Mouse (Mus musculus): ENCODE data around the gene Hs2st1.

Hs2st1 gene

DNA sequence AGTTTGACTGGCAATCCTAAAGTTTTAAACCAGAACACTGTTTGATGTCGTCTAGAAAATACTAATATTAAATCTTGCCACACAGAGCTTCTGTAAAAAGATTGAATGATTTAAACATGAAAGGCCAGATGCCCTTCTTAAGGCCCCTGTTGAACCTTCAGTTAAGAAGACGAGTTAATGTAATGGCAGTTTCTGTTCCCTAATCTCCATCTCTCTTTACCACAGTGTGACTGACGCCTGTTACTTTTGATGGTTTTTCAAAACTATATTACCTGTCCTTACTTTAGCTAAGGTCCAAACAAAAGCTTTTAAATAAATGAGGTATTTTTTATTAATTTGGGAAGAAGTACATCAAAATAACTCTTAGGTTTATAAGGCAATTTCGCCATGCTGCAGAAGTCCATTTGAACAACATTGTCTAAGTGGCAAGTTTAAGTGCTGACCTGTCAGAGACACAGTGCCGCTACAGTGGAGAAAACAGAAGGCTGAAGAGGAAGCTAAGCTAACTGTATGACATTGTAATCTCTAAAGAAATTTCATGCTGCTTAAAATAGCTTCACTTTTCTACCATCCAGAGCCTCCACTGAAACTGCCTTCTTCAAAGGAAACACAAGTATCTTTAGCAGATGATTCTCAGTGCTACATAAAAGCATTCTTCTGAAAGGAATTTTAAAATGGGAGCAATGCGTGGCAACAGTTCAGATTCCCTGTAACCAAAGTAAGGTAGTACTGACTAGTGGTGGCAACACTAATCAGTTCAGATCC lies 15.0 kb upstream of the Hs2st1 start:
- DNase-seq, result no peak

DNA sequence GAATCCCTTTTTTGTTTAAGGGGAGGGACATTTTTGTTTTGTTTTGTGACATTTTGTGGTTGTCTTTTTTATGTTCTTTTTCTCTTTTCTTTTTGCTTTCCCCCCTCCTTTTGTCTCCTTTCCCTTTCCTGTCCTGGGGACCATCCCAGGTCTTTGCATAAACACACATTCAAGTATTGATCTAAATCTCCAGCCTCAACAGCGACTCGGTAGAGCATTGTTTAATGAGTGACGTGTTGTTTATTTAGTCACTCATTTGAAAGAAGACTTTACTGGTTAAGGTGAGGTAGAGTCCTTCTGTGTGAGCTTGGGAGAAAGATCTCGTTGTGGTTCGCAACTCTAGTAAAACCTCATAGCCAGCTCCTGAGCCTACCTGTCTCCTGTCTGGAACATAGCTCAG lies 13.8 kb upstream of the Hs2st1 start:
- DNase-seq, result no peak

DNA sequence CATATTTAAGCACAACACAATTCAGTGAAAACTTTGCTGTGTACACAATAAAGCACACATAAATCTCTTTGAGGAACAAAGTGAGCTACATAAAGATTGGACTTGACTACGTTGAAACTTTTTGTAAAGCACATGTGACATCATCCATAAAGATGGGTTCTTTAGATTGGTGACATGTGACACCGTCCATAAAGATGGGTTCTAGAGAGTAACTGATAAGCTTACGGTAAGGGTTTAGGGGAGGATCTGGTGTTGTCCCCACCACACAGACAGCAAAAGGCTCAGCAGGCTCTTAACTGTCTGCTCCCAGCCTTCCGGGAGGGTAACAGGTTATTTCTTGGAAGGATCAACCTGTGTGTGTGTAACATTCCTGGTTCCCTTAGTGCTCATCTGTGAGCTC lies 12.3 kb upstream of the Hs2st1 start:
- DNase-seq, result no peak

DNA sequence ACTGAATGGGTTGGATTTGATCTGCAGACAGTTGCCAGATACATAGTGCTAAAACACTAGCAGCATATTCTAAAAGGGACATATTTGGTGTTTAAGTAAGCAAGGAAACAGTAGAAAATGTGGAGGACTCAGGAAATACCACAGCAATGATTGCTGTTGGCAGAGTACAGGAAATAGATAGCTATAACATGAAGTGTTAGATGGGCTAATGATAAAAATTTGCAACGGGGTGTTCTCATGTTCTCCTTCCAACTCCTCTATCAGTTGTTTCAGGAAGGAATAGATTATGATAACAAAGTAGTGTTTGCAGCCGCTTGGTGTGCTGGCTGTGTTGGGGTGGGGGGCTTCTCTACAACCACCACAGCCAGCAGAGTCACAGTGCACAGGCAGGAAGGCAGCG lies 11.9 kb upstream of the Hs2st1 start:
- no peak for DNase-seq

DNA sequence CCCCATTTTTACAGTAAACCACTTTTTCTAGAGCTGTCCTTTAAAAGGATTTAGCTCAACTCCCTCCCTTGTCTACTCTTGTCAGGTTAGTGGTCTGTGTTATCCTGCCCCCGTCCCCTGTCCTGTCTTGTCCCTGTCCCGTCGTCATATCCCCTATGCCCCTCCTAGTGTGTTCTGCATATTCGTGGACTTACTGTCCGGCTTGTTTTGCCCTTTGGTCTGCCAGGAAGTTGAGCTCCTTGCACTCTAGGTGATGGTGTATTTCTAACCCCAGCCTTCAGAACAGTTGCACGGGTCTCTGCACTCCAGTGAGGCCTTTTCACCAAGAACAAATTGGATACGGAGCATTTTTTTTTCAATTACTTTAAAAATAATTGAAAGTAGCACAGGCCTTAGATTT lies 10.3 kb upstream of the Hs2st1 start:
- no peak for DNase-seq

DNA sequence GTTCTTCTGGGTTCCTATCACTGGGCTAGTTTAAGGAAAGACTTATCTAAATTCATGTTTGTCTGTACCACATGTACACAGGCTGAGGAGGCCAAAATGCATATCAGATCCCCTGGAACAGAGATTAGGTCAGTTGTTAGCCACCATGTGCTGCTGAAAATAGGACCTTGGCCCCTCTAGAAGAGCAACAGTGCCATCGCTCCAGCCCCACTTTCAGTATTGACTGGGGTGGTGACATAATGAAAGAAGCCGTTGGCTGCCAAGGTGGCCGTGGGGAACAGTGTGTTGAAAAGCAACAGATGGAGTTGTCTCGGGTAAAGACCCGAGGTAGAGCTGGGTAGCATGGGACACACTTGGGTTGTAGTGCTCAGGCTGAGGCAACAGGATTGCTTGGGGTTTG lies 9.8 kb upstream of the Hs2st1 start:
- DNase-seq, result no peak

DNA sequence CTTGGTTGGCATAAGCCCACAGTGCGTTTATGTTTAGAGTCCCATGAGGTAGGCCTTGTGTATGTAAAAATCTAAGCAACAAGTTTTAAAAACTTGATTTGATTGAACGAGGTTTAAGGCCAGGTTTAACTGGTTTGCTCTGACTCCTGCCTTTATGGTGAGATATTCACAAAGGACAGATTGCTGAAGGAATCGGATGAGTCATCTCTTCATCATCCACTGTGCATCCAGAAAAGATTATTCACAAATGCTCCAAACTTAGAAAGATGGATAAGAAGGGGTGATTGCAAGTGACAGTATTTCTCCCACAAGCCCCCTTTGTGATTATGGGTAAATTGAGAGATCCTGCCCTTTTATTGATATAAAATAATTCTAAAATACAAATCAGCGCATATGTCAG lies 8.9 kb upstream of the Hs2st1 start:
- no peak for DNase-seq

DNA sequence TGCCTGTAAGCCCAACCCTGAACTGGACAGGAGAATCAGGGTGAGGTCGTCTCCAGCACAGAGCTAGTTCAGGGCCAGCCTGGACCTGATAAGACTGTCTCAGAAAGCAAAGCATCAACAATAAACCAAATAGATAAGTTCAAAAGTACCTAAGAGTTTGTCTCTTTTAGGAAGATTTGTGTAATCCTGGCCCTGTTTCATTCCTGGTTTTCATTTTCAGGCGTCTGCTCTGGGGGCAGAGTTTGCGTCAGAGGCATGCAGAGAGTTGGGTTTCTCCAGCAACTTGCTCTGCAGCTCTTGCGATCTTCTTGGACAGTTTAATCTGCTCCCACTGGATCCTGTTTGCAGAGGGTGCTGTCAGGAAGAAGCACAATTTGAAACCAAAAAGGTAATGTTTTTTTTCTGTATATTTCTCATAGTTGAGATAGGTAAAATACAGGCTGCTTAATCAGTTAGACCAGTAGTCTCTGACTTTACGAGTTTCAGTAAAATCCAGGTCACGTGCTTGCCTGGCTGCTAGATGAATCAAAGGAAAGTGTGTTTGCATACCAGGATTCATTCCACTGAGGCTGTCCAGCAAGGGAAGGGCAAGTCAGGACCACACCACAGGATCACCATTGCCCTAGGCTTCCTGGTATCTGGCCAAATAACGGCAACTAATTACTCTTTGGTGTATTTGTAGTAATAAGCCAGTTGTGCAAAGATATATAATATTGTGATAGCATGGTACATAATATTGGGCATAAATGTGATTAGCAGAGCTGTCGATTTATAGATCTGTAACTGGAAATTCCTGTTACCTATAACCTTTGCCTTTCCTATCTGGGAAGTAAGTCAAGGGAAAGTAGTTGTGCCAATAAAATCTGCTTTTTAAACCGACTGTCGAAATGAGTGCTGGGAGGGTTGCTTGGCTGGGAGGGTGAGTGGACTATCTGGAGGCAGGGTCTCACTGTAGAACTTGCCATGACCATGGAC lies 7.7 kb upstream of the Hs2st1 start:
- DNase-seq, result no peak

DNA sequence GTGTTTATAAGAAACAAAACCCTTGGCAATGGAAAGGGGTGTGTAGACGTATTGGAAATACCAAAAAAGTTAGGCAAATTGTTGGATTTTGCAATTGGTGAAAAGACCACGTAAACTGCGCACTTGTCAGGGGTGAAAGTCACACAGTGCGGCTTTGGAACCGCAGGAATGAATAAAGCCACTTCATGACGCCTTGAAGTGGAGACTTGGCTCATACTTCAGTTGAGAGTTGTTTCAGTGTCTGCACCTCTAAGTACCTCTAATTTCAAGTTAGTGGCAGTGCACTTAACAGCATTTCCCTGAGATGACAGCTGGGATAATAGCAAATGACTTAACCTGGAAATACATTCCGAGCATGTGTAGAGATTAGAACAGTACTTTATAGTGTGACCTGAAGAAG lies 4.3 kb upstream of the Hs2st1 start:
- no peak for DNase-seq

DNA sequence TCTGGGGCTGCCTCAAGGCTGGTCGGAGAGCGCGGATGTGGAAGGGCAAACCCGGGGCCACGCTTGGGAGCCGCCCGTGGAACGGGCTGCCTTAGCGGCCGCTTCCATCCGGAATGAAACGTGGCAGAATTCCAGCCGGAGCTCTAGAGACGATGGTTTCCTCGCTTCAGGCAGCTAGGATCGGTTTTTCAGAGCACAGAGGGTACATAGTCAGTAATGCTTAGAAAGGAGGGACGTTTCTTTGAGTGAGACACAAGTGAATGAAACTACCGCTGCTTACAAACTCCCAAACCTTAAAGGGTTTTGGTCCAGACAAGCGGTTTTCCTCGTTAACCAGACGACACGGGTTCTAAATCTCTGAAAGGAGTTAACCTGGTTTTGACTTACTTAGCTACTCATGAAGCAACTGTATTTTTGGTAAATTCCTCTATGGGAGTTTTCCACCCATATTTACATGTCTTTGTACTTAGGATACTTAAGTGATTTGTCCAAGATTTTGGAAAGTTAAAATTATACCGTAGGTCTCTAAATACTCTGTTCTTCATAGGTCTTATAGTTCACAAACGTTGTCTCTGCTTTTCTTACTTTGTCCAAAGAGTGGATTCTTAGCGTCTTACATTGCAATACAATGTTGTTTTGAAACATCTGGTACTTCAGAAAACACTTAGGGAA lies 971 bp upstream of the Hs2st1 start:
- DNase-seq, result no peak

DNA sequence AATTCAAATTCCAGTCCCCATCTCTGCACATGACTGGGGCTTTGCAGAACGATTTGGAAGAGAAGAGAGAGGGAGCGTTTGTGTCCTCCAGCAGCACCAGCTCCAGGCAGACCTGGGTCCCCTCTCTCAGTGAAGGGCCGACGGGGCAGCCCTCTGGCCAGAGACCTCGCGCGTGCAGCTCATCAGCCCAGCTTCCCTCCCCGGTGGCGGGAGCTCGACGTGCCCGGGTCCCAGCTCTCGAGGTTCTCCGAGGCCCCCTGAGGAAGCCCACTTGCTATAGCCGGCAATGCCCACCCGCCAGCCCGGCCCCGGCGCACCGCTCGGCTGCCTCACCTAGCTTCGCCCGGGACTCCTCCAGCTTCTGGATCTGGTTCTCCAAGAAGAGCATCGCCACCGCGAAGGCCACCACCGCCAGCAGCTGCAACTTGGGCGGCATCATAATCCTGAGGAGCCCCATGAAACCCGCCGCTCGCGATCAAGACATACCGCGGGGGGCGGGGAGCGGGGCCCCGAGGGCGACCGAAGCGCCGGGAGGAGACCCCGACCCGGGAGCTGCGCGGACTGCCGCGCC lies 495 bp downstream of the Hs2st1 start:
- no peak for DNase-seq

DNA sequence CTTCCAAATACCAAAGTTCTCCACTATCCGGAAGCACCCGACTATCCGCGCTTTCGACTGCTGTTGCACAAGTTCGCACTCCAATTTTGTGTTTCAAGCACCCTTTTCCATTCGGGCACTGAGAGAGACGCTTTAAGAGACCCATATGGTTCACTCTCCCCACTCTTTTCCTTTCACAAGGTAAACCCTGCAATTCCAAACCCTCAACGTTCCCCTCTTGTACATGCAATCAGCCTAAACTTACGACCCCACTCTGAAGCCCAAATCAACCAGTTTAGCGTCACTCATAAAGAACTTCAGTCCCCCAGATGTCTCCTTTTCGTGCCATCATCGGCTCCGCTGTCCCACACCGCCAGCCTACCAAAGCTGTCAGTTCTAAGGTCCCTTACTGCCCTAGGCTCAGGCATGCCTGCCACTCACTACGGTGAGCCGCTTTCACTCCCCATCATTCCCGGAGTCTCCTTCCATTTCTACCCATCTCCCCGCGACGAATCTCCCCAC lies 1.1 kb downstream of the Hs2st1 start:
- no peak for DNase-seq

DNA sequence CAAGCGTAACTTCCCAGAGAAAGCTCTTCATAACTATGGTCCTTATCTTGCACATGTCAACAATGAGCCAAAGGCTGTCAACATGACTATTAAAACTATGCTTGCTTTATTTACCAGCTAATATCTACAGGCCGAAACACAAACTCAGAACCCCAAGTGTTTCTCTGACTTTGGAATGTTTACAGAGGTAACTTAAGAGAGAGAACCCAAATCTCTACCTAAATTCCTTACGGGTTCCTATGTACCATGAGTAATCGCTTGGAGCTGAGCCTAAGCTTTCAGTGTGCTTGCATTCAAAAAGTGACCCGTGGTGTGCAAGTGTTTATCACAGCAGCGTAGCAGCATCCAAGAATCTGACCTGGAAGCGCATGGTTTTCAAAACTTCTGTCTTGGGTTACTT lies 4.8 kb downstream of the Hs2st1 start:
- no peak for DNase-seq

DNA sequence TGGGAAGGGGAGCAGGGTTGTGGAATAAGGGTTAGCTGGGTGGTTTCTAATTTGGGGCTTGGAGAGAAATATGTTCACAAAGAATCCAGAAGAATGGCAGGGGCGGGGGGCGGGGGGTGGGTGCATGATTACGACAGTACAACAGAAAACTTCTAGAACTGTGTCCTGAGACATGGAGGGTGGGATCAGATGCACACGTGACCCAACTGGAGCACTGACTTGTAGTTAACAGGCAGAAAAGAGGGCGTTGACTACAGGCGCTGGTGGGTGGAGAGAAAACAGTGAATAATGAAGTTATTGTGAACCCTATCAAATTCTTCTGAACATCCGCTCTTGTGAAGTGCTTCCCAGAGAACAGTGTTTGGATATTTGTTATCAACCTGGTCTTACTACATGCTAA lies 6.1 kb downstream of the Hs2st1 start:
- DNase-seq, result no peak

DNA sequence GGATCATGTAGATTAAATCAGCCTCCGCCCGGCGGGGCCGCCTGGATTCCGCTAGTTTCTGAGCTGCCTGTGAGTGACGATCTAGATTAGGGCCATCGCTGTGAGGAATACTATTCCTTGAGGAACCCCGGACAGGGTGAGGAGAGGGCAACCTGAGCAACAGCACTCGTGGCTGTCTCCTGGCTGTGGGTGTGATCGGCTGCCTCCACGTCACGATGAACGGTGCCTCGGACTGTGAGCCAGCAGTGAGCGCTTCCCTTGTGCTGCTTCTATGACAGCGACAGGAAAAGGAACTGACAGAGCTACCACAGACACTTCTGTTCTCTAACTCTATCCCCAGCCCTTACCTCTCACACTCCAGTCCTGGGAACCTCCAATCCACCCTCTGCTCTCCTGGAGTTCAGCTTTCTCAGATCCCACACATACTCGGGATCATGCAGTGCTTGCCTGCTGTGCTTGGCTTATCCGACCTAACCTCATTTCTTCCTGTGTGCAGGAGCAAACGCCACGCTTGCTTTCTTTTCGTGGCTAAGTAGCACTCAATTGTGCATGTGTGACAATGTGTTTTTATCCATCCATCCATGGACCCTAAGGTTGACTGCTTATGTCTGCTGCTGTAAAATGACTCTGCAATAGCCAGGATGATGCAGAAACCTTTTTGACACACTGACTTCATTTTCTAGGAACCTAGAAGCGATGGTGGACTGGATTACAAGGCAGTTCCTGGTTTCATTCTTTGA lies 8.3 kb downstream of the Hs2st1 start:
- no peak for DNase-seq

DNA sequence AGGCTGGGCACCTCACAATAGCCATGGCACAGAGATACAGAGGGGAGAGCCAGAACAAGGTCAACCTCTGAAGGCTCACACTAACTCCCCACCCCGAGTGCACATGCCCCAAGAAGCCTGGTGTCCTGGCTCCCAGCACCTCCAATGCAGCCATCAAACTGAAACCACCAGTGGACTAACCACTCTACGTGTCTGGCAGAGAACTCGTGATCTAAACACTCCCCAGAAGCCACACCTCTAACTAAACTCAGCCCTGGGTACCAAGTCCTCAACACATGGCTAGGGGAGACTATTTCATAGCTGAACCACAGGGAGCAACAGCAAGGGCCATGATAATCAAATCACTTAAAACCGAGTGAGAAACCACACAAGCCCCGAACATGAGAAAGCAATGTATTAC lies 11.7 kb downstream of the Hs2st1 start:
- DNase-seq, result no peak

DNA sequence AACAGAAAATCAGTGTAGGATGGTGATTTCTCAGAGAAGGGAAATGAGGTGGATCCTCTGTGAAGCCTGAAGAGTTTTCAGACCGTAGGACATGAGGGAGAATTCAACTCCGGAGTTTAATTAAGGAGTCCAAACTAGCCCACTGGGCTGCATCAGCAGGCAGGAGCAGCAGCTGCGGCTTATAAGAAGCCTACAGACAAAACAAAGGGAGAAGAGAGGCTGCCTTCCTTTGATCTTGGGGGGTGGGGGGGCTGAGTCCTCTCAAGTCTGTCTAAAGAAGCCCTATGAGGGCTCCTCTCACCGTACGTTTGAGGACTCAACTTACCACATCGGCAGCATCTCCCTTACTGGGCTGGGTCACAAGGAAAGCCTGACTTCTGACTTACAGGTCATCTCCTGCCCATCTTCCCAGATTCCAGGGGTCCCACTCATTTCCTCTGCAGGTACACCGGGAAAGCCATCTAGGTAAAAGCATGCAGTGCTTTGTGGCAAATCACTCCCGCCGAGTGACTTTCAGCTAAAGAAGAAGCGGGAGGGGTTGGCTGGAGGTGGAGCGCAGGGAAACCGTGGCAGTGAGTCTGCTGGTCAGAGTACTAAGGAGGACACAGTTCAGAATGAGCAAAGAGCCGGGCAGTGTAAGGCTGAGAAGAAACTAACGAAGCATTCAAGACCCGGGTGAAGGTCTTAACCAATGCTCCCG lies 13.2 kb downstream of the Hs2st1 start:
- no peak for DNase-seq

DNA sequence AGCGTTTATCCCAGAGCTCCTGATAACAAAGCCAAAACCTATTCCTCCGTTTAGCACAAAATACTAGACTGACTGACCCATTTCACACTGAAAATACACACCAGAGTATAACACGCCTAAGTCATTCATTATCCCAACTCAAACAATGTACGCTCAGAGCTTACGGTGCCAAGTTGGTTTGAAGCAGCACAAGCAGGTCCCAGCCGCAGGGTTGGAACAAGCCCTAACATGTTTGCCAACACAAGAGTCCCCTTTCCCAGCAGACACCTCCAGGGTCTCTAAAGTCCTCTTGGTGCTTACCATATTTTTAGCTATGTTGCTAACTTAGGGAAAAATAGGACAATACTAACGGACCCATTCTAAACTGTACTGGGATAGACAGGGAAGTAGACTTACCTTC lies 14.8 kb downstream of the Hs2st1 start:
- no peak for DNase-seq

DNA sequence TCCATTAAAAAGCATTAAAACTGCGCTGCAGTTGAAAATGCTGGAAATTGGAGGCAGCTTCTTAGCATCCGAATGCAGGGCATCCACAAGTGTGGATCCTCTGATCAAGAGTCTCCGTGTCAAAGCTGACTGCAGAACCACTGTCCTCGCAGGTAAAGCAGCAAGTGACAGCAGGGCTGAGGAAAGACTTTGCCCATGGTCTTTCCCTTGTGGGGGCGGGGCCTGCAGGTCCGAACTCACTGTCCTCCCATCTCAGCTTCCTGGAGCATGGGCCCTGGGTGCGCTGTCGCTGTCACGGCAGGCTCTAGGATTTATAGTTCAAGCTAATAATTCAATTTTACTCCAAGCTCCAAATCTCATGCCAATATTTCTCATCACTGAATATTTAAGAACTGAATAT lies 15.5 kb downstream of the Hs2st1 start:
- DNase-seq, result no peak

DNA sequence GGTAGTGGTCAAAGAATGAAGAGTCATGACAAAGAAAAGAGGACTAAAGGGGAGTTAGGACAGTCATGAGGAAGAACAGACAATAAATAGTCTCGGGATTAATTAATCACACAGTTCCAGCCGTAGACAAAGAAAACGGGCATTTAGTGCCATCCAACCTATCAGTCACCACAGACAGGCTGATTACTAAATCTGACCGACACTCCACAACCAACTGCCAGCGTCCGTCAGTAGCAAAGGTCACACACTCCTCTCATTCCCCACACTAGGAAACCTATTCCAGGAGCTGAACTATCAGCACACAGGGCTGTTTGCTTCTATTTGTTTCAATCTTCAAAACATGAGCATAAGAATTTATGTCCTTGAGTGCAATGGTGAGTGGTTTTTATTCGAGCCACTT lies 16.0 kb downstream of the Hs2st1 start:
- DNase-seq, result no peak

DNA sequence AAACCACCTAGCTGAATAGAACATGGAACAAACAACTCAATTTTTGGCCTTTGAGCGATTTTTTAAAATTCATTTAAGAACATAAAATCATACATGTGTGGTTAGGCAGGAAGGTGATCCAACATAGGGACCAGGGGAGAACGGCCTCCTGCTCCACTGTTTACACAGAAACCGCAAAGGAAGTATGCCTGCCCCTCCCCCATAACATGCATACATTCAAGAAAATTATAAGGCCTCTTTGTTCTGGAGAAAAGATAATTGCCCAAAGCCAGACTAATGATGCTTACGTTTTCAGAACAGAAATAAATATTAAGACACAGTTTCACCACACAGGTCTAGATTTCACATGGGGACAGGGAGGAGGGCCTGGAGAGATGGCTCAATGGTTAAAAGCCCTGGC lies 18.6 kb downstream of the Hs2st1 start:
- DNase-seq, result no peak

DNA sequence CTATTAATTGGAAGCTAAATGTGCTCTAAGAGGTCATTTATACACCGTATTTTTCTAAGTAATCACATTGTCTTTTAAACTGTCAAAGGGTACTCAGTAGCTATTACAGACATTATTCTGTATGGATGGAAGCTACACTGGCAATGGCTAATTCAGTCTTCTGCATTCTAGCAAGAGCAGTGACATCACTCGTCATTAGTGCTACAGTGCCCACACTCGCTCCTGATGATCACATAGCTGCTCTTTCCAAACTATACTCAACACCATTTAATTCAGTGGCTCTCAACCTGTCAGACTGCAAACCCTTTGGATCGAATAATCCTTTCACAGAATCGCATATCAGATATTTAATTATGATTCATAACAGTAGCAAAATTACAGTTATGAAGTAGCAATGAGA lies 19.3 kb downstream of the Hs2st1 start:
- DNase-seq, result no peak

Data from cerebellum, adult 11 months (tissue).